Mouse (Mus musculus) left cerebral cortex, adult 9 months (tissue): ENCODE data around the gene Dnm3.
"Not testable (repeated sequence)": the region's sequence is repeated elsewhere in the genome, so short reads cannot be mapped to it uniquely, and the experiment has no call there.

Experiments
- DNase-seq, 2 experiments: peaks; one replicate each; pipeline ENCODE4 v3.0.0; 2022; ENCODE audit warnings: low spot score in 2 of 2

The Dnm3 gene

DNA sequence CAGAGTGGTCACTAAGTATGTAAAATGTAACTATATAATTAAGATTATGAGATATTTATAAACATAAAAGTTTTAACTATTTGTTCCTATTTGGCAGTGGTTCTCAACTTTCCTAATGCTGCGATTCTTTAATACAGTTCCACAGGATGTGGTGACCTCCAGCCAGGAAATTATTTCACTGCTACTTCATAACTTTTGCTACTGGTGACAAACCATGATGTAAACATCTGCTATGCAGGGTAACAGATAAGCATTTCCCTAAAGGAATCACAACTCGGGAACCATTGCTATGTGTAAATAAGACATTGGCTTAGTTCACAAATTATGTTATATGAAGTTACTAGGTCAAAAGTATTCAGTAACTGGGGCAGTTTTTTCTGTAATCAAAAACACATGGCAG lies 48.9 kb downstream of the Dnm3 start:
- DNase-seq = no peak

DNA sequence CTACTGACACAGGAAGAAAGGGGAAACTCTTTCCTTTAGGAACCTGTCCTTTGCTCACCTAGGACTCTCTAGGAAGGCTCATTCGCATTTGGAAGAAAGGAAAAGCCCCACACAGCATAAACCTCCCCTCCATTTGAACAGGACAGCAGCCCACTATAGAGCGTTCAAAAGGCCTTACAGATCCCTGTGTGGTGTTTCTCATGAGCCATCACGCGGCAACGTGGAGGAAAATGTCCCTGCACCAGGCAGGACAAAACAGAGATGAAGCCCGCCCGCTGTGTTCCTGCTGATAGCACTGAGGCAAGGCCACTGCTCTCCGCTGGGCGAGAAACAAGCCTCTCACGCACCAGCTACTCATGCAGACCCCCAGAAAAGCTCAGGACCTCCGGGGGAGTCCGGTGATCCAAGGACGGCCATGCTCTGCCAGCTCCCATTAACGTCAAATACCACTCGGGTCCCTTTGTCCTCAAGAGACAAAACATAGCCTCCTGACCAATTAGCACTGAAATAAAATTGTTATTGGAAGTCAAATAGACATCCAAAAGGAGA lies 51.8 kb downstream of the Dnm3 start:
- no peak for DNase-seq

DNA sequence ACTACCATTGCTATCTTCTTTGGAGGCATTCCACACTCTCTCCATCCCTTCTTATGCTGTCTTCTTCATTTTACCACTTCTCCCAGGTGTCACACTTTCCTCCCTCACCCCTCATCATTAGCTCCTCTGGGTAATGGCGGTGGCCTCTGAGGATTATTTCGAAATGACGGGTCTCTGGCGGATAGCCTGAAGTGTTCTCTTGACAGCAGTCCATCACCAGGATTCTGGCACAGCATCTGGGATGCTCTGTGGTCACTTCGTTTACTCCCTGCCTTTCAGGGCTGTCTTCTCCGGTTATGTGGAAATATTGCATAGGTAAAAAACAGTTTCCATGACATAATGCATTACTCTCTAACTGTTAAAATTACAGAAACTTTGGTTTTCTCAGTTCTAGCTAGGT lies 55.0 kb downstream of the Dnm3 start:
- DNase-seq = no peak

DNA sequence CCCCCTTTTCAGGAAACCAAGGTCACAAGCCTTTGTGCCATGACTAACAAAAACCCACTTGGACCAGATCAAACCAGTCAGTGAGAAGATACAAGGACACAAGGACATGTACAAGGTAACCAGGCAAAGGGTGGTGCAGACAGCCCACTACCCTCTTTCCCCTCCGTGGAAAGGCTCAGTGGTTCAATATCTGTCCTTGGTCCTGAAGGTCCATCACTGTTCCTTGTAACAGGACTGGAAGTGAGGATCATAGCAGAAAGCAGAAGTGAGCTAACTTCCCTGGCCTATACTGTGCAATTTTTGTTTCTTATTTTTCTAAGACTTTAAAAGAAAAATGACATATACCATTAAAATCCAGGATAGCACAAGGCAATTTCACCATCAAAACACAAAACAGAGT lies 64.0 kb downstream of the Dnm3 start:
- DNase-seq = no peak

DNA sequence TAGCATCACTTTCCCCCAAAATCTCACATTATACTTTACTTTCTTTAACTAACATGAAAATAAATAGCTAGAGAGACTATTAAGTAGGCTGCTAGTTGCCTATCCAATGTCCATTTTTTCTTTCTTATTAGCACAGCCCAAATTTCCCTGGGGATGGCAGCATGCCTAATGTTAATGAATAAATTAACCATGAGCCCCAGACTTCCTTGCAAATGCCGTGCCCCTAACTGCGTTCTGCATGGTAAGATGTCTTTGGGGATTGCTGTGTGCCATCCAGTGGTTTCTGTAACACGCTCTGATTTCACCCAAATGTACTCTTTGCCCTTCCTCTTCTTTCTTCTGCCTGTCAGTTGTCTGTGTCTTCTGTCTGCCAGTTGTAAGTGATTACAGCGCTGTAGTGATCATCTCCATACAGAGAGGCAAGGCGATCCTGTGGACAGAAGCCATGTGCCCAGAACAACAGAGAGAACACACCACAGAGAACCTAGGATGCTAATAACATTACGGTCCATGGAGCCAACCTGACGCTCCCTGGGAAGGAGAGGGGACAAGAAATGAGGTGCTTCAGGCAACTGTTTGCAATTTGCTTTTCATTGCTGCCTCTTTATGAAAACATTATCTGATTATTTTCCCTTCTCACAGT lies 64.9 kb downstream of the Dnm3 start:
- no peak for DNase-seq

DNA sequence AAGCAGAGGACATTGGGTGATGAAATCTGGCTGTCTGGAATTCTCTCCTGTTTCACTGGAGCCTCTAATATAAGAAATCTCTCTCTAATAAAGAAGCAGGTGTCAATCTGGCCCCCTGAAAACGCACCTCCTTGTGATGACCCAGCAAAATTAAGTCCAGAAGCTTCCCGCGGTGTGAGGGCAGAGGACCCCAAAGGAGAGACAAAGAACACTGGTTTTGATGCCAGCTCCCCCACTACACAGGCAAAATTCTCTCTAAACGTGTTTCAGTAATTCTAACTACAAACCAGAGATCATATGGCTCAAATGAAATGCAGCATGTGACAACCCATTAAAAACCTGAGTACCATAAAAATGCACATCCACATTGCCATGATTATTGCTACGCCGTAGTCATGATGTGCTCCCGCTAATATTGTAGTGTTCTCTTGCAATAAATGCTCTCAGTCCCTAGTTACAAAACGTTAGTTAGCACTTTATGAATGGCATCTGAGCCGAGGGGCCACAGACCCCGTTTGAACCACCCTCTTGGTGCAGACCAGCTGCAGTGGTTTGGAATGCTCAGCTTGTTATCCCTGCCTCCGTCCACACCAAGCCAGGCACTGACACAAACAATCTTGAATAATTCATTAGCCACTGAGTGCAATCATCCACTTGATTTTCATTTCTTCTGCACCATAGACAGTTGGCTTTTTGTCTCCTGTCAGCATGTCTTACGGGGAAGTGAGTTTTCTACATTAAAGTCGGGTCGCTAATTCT lies 67.4 kb downstream of the Dnm3 start:
- DNase-seq = peak in 1 of 2 experiments; percentile 28

DNA sequence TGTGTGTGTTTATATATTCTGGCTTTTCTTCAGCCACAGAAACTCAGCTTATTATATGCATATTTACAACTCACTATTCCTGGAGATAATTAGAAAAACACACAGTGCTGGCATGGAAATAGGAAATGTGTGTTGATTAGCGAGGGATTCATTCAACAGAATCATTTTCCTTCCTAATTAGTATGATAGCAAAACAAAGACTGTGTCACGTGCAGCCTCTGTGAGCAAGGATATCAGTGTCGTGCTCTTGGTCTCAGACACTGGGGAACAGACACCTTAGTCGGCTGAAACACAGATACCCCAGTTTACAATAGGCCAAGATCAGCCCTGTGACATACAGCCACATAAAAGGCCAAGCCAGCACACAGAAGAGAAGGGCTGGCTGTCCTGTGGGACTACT lies 83.3 kb downstream of the Dnm3 start:
- no peak for DNase-seq

DNA sequence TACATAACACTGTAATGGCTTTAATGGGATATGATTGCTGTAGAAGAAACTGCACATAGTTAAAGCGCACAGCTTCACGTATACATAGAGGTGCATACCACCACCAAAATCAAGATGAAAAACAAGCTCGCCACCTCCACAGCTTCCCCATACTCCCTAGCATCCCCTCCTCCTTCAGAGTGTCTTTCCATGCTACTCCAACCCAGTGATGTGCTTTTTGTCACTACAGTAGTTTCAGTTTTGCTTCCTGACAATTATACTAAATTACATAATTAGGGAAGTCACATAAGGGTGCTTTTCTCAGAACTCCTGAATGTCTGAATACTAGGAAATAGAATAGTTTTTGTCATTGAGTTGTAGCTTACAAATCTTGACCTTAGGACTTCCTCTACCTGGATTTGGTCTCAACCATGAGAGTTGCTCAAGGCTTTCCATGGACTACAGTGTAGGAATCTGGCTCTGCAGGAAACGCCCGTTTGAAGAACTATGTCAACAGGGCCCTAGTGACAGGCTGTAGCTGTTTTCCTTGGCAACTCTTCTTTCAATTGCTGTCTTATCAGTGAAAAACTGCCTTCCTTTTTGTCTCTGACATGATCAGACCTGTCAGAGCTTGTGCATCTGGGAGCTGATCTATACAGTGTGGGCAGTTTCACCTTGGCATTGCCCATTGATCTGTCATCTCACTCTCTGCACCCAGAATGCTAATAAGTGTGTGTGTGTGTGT lies 89.2 kb downstream of the Dnm3 start:
- DNase-seq = no peak

DNA sequence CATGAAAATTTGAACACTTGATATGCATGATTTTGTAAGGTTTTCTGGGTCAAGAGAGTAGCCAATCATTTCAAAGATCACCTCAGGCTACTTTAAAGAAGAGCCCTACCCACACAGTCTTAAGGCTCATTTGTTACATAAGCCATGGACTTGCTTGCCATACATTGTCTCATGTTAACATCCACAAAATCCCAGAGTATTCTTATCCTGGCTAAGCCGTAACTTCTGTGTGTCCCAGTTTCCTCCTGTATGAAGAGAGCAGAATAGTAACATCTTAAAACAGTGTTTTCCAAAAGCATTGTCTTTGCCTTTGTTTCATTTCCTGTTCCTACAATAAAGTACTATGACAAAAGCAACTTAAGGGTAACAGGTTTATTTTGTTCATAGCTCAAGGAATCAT lies 104.8 kb downstream of the Dnm3 start:
- DNase-seq = not testable (repeated sequence)

DNA sequence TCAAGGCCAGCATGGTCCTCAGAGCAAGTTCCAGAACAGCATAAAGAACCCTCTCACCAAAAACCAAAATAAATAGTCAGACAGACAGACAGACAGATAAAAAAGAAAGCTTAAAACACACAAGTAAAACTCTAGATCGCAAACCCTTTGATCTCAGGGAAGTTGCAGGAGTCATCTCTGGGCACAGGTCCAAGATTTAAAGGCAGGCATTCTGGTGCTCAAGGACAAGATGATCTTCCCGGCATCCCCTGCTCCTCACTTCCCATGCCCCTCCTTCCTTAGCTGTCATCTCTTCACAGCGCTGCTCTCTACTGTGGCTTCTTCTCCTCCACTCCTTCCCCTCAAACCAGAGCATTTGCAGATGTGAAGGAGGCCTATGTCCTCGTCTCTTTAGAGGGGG lies 108.1 kb downstream of the Dnm3 start:
- DNase-seq = no peak

DNA sequence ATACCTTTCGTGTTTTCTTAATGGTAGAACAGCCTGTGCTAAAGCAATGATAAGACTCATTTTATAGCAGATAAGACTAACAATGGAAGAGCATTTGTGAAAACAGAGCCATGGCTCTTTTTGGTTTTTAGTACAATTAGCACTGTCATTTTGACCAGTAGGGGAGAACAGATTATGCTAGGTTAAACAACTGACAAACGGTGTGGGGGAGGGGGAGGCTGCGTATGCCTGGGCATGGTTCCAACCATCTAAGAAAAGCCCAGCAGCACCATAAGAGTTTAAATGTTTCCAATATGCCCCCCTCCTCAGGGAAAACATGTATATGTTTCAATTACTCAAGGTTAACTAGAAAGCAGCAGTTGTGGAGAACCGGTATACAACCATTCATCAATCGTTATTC lies 115.9 kb downstream of the Dnm3 start:
- DNase-seq = peak in 1 of 2 experiments; percentile 28

DNA sequence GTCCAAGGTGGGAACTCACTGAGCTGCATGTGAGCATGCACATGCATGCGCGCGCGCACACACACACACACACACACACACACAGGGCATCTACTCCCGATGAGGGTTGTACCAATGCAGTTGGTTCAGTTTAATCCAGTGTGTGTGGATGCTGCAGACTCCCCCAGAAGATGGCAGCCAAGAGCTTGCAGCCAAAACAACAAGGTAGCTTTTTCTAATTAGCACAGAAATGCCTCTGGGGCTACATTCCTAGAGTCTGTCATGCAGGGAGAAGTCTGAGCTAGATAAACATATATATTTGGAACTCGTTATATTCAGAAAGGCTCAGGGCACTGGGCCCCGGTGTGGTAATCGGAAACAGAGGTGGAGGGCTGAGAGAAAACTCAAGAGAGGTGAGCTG lies 118.6 kb downstream of the Dnm3 start:
- peak in 1 of 2 experiments; percentile 78 for DNase-seq

DNA sequence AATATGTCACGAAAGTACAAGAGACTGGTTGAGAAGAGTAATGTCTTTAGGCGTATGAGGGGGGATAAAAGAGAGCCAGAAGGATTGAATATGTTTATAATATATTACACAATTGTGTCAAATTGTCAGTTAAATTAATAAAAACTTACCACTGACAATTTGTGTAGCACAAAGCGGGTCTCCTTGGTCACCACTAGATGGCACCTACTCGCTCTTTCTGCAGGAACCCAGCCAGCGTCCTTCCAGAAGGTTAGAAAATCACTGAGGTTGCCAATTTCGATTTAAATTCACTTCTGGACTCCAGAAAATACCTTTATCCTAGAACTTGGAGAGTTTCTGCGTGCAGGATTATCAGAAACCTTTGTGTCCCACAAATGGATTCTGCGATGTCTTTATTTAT lies 119.8 kb downstream of the Dnm3 start:
- DNase-seq = peak in 1 of 2 experiments; percentile 24

DNA sequence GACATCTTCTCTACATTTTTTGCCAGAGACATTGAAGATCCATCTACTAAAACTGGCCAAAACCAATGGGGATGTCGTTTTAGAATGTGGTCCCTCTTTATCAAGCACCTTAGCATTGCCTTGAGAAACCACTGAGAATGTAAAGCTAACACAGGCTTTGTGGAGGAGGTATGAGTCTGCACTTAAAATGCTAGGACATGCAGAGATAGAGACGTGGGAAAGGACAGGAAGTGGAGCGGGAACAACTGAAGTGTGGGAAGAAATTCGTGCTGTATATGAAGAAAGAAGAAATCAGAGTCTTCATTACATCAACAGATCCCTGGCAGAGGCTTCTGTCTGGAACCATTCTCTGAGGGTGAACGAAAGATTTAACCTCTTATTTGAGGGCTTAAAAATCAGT lies 121.4 kb downstream of the Dnm3 start:
- DNase-seq = no peak

DNA sequence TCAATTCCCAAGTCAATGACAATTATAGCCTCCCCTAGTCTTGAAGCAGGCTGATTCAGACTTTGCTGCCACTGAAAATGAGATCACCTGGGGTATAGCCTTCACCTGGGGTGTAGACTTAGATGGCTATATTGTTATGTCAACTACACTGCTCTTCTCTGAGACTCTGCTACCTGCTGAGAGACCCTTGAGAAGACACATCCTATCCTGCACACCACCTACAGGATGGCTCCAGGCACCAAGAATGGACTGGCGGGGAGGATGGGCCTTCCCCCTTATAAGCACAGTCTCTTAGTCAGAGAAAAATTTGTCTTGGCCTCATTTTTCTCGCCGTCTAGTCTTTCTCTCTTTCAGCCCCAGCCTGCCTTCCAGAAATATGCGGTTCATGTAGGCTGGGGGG lies 123.1 kb downstream of the Dnm3 start:
- DNase-seq = no peak

DNA sequence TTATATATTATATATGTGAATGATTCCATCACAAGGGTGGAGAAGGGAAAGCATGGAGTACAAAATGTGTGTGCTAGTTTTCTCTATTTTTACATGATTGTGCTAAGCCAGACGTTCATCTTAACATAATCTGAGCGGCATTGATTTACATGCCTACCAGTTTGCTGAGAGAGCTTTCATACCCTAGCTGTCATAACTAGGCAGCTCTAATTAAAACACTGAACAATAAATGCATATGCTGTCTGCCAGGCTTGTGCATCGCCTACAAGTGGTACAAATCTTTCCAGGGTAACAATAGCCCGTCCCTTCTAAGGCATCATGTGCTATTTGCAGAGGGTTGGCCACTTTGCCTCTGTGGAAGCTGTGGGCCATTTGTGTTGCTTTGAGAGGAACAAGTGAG lies 124.0 kb downstream of the Dnm3 start:
- no peak for DNase-seq

DNA sequence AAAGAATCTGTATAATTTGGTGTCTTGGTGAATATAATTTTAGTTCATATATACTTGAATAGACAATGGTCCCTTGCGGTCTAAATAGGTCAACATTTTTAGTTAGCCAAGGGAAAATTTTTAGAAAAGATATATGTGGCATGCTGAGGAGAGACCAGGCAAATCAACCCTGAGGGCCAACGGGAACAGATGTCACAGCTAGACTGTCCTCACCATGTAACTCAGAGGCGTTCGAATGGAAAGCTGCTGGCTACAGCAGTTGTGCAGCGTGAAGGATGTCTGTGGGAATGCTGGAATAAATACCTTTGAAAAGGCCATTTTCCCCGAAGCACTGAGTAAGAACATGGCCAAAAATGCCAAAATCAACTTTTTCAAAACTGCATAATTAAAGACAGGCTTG lies 128.5 kb downstream of the Dnm3 start:
- DNase-seq = no peak

DNA sequence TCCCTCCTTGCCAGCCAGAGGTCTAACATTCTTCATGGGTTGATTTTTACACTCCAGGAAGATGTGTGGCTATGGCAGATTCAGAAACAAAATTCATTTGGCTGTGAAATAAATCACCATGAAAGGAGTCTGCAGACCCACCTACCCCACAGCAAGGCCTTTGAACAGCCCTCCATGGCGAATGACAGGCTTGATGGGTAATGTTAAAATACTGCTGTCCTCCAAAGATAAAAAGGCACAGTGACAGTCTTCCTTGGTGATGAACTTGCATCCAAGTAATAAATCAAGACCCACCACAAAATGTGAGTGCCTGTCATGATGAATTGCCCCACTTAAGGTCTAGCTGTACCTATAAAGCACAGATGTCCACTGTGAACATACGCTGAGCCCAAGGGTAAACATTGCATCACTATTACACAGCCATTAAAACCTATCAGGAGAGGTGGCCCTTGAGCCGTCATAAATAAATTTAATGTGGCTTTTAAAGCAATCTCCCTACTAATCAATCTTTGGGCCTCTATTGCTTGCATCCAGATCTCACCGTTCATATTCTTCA lies 131.3 kb downstream of the Dnm3 start:
- no peak for DNase-seq

DNA sequence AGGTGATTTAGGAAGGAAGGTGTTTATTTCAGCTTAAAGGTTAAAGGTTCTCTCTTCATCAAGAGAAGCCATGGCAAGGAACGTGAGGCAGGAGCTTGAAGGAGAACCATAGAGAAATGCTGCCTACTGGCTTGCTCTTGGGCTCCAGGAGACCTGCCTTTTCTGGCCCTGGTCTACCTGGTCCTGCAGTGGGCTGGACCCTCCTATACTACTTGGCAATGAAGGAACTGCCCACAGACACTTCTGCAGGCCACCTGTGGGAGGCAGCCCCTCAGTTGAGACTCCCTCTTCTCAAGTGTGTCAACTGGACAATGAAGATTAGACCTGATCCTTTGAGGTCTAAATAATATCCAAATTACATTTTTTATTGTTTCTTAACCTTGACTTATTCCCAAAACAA lies 140.7 kb downstream of the Dnm3 start:
- no peak for DNase-seq

DNA sequence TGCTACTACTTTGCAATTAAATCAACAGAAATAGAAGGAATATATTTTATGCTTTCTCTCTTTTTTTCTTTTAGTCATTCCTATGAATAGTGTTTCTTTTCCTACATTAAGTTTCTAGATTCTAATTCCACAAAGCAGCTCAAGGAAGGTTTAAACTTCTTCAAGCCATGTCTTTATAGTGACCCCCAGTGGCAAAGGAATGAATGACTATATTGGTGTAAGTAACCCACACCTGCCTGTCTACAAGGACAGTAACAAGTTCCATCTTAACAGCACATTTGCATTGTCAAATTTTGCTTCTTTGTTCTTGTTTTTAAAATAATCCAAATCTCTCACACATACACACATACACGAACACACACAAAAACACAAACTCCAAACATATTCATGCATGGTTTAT lies 141.2 kb downstream of the Dnm3 start:
- no peak for DNase-seq

DNA sequence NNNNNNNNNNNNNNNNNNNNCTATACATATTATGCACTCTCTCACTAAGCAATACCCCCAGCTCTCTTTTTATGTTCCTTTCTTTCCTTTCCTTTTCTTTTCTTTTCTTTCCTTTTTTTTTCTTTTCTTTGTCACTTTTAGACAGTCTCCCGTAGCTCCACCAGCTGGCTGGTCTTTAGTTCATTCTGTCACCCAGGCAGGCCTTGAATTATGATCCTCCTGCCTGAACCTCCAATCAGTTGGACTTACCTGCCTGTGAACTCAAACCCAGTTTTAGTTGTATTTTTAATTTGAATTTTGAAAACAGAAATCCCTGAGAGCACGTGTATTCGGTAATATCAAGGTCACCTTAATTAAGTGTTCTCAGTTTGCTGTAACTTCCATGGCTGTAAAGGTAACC lies 141.6 kb downstream of the Dnm3 start:
- no peak for DNase-seq

DNA sequence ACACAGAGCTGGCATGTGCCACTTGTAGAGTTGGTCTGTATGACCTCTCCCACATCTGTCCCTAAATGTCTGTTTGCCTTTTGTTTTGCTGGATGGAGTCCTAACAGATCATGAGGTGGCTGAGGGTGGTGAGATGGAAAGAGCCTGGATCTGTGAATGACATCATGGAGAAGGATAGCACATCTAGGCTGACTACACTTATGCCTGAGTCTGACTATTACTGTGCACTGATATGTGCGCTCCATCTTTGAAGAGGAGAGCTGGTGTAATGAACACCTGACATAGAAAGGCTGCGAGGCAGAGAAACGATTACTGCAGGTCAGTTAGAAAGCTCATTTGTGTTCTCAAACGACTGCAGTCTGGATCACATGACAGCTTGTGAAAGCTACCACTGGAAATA lies 149.2 kb downstream of the Dnm3 start:
- DNase-seq = no peak
